Mouse (Mus musculus): ENCODE data around the gene Cyp4f37.
"Not testable (repeated sequence)": the region's sequence is repeated elsewhere in the genome, so short reads cannot be mapped to it uniquely, and the experiment has no call there.

The Cyp4f37 gene

DNA sequence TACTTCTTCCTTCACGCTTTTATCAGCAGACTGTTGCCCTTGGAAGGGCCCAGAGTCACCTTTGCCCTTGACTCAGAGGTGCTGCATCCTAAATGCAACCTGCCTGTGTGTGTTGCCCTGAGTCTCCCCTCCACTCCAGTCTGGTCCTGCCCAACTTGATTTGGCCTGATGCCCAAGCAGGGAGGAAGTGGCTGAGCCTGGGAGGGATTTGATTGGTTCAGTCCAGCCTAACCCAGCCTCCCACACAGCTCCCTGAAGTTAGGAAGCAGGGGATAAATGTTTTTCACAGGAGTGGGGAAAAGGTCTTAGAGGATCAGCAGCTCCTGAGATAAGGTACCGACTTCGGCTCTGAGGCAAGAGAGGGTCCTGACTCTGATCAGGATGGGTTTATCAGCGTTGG lies at the start of gene Cyp4f37:
TSS of gene Cyp4f37 (plus strand) at position 292 of the 400 bp plus-strand sequence.
- in situ Hi-C loops (cut with MboI, MseI): not testable (repeated sequence)

DNA sequence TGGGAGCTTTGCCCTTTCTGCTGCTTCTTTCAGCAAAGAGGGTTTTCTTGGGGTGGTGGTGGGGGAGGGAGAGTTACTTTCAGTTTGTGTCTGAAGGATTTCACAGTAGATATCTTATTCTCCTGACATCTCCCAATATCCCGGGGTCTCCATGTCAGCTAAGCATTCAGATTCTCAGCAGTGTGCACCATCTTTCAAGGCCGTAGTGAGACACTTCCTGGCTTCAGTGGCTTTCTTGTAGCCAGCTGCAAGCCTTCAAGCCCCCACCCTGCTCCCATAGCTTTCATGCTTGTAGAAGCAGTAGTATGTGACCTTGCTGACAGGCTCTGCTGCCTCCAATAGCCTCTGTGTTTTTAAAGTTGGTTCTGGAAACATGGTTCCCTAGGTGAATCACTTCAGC lies 47.8 kb upstream of the Cyp4f37 start:
- in situ Hi-C loops (cut with MboI, MseI): loop anchor here in 1 of 2 experiments (5.0 kb wide), 1 partner anchor 41 kb away; no protein-coding TSS in a partner anchor

DNA sequence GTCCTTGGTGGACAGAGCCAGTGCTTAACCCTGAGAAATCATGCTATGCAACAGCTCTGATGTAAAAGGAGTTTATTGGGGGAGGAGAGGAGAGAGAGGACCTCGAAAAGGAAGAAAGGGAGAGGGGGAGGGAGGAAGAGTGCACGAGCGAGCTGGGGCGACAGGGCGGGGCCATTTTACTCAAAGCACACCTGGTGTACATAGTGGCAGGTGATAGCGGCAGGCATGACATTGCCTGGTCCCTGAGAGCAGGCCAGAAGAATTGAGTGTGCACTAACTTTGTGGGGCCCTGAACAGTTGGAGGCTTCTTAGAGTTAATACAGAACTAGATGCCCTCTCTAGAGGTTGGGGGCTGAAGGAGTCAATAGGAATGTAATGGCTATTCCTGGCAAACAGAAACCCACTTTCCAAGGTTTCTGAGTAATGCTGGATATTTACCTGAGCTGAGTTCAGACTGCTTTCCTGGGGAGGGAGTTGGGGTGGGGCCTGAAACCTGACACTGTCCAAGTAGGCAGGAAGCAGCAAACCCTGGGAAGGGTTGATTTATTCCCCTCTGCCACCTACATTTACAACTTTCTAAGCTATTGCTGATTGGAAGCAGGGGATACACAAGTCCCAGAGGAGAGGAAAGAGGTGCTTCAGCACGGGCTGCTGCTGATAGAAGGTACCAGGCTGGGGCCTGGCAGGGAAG lies 43.5 kb upstream of the Cyp4f37 start:
- in situ Hi-C loops (cut with MboI, MseI): no loop called here

DNA sequence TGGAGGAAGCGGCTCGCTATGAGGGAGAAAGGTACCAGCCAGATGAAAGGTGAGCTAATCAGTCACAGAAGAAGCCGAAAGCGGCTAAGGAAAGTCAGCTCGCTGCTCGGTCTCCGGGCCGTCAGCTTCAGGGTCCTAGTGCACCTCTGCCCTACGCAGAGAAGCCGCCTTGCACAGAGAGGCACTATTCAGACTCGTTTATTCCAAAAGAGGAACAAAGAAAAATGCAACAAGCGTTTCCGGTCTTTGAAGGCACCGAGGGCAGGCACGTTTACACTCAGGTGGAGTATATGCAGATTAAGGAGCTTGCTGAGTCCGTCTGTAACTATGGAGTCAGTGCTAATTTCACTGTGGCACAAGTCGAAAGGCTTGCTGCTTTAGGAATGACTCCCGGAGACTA lies 24.6 kb upstream of the Cyp4f37 start:
- in situ Hi-C loops (cut with MboI, MseI): no loop called here

DNA sequence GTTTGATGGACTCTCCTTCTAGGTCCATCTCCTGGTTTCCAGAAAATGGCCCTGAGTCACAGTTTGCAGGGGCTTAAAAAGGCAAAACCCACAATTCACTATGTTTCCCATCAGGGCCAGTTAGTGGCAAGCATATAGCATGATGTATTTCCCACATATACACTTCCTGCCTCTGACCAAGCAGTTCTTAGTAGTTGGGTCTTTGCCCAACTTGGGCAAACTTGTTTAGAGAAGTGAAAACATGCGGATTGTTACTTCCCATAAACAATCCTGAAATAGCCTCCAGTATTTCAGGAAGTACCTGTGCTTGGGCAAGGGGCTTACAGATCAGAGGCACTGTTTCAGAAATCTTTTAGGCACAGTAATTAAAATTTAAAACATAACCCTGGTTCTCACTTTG lies 13.1 kb upstream of the Cyp4f37 start:
- in situ Hi-C loops (cut with MboI, MseI): no loop called here

DNA sequence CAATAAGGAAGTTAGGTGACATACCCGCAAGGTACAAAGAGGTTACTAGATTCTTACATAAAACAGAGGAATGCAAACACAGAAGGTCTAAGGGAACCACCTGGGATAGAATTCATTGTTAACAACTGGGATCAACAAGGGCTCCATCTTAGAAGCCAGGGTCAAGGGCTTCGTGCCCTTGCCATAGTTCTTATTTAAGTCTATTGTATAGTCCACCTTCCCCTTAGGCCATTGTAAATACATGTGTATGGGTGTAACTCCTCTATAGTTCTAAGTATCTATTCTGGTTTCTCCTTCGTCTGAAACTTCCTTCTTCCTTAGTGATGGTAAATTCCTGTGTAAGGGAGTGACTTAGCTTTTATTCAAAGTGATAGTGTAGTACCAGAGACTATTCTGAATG lies 10.9 kb upstream of the Cyp4f37 start:
- in situ Hi-C loops (cut with MboI, MseI): not testable (repeated sequence)

DNA sequence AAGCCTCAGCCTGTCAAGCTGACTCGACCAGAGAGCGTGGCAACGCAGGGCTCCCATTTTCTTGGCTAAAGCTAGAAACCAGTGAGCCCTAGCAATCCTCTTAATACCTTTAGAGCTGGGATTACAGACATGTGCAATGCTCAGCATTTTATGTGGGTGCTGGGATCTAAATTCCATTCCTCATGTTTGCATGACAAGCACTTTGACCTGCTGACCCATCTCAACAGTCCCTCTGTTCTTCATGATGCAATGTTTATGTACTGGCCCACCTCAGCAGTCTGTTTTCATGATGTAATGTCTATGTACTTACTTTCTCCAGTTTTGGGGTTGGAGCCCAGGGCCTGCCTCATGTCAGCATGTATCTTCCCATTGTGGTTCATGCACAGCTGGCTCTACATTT lies 10.2 kb upstream of the Cyp4f37 start:
- in situ Hi-C loops (cut with MboI, MseI): no loop called here

DNA sequence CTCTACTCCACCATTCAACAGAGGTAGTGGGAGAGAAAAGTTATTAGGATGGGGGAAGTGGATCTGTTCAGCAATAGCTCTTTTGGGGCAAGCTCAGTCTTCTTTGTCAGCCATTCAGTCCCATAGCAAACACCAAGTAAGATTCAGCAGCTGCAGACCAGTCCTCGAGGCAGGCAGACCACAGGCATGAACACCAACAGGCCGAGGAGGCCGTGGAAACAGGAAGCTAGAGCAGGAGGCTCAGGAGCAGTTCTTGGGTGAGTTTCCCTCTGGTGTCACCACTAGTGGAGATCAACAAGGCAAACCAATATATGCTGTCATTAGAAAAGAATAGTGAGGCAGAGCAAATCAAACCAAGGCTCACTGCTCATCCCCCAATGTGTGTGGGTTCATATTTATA lies 8.7 kb upstream of the Cyp4f37 start:
- in situ Hi-C loops (cut with MboI, MseI): no loop called here

DNA sequence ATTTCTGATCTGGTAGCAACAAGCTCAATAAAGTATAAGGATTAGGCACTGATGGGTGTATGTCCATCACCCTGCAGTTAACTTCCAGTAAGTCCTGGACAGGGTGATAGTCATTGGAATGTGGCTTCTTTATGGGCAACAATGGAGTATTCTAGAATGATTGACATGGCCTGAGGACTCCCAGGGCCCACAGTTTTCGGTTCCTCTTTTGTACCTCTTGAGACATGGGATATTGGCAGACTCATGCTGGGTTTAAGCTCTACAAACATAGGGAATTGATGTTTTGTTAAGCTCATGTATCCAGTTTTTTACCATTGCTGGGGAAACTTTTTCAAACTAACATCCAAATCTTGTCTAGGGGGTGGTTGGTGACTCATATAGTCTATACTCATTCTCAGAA lies 3.9 kb upstream of the Cyp4f37 start:
- in situ Hi-C loops (cut with MboI, MseI): no loop called here

DNA sequence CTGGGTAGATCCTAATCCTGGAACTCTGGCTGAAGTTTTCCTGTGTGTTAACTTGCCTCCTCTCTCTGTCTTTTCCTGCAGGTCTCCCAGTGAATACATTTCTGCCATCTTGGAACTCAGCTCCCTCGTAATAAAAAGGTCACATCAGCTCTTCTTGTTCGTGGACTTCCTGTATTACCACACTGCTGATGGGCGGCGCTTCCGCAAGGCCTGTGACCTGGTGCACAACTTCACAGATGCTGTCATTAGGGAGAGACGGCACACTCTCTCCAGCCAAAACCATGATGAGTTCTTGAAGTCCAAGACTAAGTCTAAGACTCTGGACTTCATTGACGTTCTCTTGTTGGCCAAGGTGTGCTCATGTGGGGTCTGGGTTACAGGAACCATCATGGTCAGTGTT lies 8.6 kb downstream of the Cyp4f37 start:
- in situ Hi-C loops (cut with MboI, MseI): loop anchor here (5.0 kb wide), 2 partner anchors 77 to 102 kb away; no protein-coding TSS in a partner anchor

DNA sequence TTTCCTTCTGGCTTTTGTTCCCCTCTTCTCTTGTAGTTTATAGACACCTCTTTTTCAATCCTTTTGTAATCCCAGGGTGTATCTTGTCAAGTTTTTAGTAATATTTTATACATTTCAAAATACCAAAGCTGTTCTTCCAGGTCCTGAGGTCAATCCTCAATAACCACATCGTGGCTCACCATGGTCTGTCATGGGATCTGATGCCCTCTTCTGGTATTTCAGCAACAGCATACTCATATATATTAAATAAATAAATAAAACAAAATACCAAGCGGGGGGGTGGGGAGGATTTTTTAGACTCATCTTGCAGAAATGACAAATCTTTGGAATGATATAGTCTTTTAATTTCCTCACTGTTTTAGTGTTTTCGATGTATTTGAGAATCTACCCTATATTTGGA lies 10.8 kb downstream of the Cyp4f37 start:
- in situ Hi-C loops (cut with MboI, MseI): loop anchor here (5.0 kb wide), 2 partner anchors 80 to 105 kb away; no protein-coding TSS in a partner anchor

DNA sequence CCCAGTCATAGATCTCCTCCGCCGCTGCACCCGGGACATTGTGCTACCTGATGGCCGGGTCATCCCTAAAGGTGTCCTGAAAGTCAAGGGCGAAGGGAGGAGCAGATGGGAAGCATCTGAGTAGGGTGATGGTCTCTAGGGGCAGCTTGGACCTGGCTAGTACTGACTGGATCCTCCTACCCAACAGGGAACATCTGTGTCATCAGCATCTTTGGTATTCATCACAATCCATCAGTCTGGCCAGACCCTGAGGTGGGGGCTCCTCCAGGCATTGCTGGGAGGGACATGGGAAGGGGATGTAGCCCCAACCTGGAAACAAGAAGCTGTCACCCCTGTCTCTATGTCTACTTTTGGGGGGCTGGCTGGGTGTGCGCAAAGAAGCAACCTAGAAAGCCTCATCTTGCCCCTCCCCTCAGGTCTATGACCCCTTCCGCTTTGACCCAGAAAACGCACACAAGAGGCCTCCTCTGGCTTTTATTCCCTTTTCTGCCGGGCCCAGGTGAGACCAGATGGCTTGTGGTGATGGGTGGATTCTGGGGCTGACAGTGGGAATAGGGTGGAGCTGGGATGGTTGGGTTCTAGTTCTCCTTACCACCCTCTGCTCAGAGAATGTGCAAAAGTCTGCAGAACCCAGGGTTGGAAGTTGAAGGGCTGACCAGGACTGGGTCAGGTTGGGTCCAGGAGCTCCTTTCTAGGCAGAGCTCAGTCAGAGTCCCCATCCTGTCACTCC lies 13.3 kb downstream of the Cyp4f37 start:
- in situ Hi-C loops (cut with MboI, MseI): loop anchor here (5.0 kb wide), 2 partner anchors 82 to 107 kb away; no protein-coding TSS in a partner anchor

DNA sequence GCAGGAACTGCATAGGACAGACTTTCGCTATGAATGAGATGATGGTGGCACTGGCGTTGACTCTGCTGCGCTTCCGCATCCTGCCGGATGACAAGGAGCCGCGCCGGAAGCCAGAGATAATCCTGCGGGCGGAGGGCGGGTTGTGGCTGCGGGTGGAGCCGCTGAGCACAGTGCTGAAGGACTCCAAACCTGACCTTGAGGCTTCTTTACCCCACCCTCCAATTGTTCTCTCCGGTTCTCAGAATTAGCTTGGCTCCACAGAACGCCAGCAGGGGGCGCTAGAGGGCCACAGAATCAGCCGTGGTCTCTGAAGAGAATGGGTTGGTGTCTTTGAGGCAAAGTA lies 13.8 kb downstream of the Cyp4f37 start:
- in situ Hi-C loops (cut with MboI, MseI): loop anchor here (5.0 kb wide), 2 partner anchors 83 to 108 kb away; no protein-coding TSS in a partner anchor

DNA sequence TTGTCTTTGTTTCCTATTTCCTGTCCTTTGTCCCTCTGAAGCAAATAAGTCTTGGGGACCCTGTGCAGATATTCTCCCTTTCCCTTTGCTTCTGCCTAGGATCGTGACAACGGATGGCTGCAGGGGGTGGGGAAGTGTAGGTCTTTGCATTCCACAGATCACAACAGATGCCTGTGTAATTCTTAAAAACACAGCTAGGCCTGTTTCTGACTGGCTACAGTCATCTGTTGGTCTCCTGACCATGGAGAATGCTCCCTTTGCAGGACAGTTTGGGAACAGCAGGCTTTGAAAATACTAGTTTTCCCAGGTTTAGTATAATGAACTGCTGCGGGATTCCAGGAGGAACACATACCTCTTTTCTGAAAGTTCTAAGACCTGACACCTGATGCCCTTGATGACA lies 15.2 kb downstream of the Cyp4f37 start:
- in situ Hi-C loops (cut with MboI, MseI): no loop called here

DNA sequence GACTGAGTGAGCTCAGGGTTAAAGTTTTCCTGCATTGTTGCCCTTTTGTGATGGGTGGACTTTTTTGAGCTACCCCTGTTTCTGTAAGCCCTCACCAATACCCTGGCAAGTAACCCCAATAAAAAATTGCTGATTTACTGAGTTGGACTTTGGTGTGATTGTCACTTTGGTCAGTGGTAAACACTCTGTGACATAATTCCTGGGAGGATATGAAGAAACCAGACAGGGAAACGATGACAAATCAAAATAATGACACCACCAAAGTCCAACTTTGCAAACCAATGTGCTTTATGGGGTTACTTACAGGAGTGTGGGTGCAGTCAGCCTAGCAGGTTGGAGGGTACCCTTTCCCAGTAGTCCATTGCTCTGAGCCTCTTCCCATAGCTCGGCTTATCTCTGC lies 16.0 kb downstream of the Cyp4f37 start:
- in situ Hi-C loops (cut with MboI, MseI): no loop called here

DNA sequence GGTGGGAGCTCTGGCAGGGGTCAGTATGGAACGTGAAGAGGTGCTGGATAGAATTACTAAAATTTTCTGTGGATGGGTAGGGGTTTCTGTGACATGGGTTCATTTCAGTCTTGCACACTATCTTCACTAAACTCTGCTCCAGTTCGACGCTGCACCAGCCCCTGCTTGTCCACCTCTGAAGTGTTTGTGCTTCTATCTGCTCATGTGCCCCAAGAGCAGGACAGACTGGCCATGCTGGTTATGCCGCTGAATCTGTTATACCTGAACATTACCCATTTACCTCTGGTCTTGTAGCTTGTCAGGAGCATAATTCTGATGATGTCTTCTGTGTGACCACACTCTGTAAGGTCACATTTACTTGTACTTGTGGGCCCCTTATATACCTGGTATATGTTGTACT lies 25.5 kb downstream of the Cyp4f37 start:
- in situ Hi-C loops (cut with MboI, MseI): loop anchor here in 1 of 2 experiments (5.0 kb wide), 1 partner anchor 91 kb away; no protein-coding TSS in a partner anchor

DNA sequence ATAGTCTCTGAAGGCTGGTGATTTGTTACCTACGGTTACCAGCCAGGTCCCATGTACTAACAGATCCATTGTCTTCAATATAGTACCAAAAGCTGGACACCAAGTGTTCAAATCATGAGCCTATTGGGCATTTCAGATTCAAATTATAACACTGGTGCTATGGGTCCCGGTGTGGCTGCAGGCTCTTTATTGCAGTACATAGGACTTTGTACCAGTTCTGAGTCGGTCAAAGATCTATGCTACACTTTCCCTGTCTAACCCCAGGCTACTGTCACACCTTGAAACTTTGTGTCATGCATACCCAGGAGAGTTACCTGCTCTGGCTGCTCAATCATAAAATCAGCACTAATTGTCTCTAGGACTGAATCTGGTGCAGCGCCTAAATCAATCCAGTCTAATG lies 32.8 kb downstream of the Cyp4f37 start:
- in situ Hi-C loops (cut with MboI, MseI): loop anchor here in 1 of 2 experiments (10.0 kb wide), 1 partner anchor 689 kb away; no protein-coding TSS in a partner anchor

DNA sequence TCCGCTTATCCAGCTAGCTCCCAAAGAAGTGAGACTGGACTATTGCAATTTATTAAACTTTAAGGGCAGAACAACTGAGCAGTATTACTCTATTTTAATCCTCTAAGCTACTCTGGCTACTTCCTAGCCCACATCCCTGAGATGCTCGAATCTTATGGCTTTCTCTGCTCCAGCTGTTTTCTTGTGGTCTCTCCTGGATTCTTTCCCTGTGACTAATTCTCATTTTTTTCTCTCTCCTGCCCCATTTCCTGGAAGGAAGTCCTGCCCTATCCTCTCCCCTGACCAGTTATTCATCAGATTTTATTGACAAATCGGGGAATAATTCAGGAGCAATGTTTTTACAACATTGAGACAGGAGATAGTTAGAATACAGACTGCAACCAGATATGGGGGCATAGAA lies 35.9 kb downstream of the Cyp4f37 start:
- in situ Hi-C loops (cut with MboI, MseI): loop anchor here in 1 of 2 experiments (10.0 kb wide), 1 partner anchor 692 kb away; no protein-coding TSS in a partner anchor

DNA sequence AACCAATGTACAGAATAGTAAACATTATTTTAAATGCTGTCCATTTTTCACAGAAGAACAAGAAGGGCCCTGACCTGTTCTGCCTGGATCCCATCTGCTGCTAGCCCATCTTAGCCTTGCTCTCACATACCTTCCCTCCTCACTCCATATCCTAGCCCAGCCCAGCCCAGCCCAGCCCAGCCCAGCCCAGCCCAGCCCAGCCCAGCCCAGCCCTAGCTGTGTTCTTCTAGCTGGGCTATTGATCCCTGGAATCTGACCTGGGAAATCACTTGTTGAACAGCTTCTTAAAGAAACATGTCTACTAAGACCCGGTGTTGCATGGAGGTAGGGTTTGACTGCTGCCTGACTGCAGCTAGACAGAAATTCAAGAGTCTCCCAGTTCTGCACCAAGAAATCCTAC lies 37.1 kb downstream of the Cyp4f37 start:
- in situ Hi-C loops (cut with MboI, MseI): loop anchor here in 1 of 2 experiments (10.0 kb wide), 1 partner anchor 693 kb away; no protein-coding TSS in a partner anchor

DNA sequence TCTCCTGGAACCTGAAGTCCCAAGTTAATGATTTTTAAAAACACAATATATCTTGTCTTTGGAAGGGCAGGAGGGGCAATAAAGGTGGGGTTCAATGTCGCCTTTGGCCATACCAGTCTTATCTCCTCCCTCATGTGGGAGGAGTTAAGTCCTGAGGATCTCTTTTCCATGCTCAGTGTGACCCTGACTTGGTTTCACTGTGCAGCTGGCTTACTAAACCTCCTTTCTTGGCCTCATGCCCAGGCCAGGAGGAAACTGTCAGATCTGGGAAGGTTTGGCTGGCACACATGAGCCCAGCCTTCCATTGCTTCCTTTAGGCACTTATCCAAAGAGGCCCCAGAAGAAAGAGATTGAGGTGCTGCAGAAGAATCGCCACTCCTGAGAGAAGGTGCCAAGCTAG lies 37.6 kb downstream of the Cyp4f37 start, which contains the start of gene Cyp4f40:
TSS of gene Cyp4f40 (plus strand) at position 189 of the 400 bp plus-strand sequence.
- in situ Hi-C loops (cut with MboI, MseI): loop anchor here in 1 of 2 experiments (10.0 kb wide), 1 partner anchor 694 kb away; no protein-coding TSS in a partner anchor

DNA sequence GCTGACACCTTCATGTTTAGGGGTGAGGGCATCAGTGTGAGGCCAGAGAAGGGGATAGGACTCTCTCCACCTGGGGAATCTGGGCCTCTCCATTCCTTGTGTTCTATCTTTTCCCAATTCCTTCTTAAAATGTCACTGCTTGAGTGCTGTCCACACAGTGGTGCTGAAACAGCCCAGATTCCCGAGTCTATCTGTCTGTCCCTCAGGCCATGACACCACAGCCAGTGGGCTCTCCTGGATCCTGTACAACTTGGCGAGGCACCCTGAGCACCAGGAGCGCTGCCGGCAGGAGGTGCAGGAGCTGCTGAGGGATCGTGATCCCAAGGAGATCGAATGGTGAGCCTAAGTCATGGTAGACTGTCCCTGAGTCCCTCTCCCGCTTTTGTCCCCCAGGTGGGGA lies 52.9 kb downstream of the Cyp4f37 start:
- in situ Hi-C loops (cut with MboI, MseI): no loop called here

DNA sequence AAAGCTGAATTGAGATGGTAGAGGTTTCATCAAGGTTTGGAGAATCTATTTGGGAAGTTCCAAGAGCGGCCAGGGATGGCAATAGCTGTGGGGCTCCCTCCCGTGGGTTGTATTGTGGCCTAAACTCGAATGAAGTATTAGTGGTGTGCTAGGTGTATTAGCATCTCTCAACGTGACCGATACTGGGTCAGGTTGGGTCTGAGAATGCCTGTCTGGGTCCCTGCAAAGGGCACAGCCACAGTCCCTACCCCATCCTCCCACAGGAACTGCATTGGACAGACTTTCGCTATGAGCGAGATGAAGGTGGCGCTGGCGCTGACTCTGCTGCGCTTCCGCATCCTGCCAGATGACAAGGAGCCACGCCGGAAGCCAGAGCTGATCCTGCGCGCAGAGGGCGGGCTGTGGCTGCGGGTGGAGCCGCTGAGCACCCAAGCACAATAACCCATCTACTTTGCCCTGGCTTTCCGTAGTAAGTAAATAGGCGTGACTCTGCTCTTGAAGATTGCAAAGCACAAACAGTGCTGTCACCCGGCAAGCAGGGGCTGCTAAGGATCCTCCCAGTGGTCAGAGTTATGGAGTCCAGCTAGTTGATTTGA lies 55.0 kb downstream of the Cyp4f37 start:
- in situ Hi-C loops (cut with MboI, MseI): loop anchor here in 1 of 2 experiments (5.0 kb wide), 1 partner anchor 124 kb away; no protein-coding TSS in a partner anchor

Measured in T-helper 17 cell (primary cell).